Mouse (Mus musculus) liver, embryonic 14.5 days (tissue): ENCODE data around the gene Azin2. TPM values are rescaled to one million over a fixed set of nuclear protein-coding genes. Genes with fewer than 3 reads are reported as not detected.

Source experiments
- ATAC-seq: fragments of 200-750 bp; cut with Nextera tagmentation; 2 replicates; pipeline ENCODE4 v1.8.0; 2017; ENCODE audit warnings: moderate number of reproducible peaks, mild to moderate bottlenecking, moderate library complexity; ENCODE audit not compliant: insufficient read depth
- DNase-seq, 3 experiments: peaks; one replicate each; pipeline ENCODE4 v3.0.0-alpha.2; 2012 to 2013; ENCODE audit warnings: low read depth in 3 of 3, low spot score in 3 of 3
- H3K27ac ChIP-seq: fragments of 300-500 bp; sonication (generic); 2 replicates; pipeline ENCODE4 v1.5.1; 2014; ENCODE audit warnings: moderate library complexity, mild to moderate bottlenecking, control low read depth, inconsistent platforms
- H3K27me3 ChIP-seq: fragments of 300-500 bp; sonication (generic); 2 replicates; pipeline ENCODE4 v1.6.1; 2014; ENCODE audit warnings: mild to moderate bottlenecking, low read length, moderate library complexity; ENCODE audit not compliant: control insufficient read depth, insufficient read depth
- H3K36me3 ChIP-seq: fragments of 300-500 bp; sonication (generic); replicated peaks from 2 replicates; pipeline ENCODE4 v1.6.1; 2014; ENCODE audit warnings: low read depth; ENCODE audit not compliant: control insufficient read depth, insufficient read depth
- H3K4me1 ChIP-seq, 2 experiments: fragments of 200-500 bp in 1 of 2; fragments of 300-500 bp in 1 of 2; sonication (generic) in 1 of 2; replicated peaks; 2 replicates each; pipeline ENCODE4 v1.6.1; 2012 to 2014; ENCODE audit warnings: antibody characterized with exemption in 1 of 2, inconsistent platforms in 1 of 2, low read length in 1 of 2; ENCODE audit not compliant: control insufficient read depth in 2 of 2, insufficient read depth in 2 of 2
- H3K4me2 ChIP-seq: fragments of 300-500 bp; sonication (generic); 2 replicates; pipeline ENCODE4 v1.6.1; 2014; ENCODE audit warnings: low read depth, mild to moderate bottlenecking, control low read depth, moderate library complexity
- H3K4me3 ChIP-seq, 2 experiments: fragments of 200-500 bp in 1 of 2; fragments of 300-500 bp in 1 of 2; sonication (generic) in 1 of 2; 2 replicates each; pipeline ENCODE4 v1.5.1; 2012 to 2014; ENCODE audit warnings: low read depth in 2 of 2, low read length in 2 of 2, mild to moderate bottlenecking in 2 of 2, control low read depth in 1 of 2, inconsistent platforms in 1 of 2, moderate library complexity in 1 of 2; ENCODE audit not compliant: insufficient read depth in 1 of 2
- H3K9ac ChIP-seq: fragments of 300-500 bp; sonication (generic); replicated peaks from 2 replicates; pipeline ENCODE4 v1.6.1; 2014; ENCODE audit warnings: mild to moderate bottlenecking, control low read depth, moderate library complexity
- H3K9me3 ChIP-seq: fragments of 300-500 bp; sonication (generic); 2 replicates; pipeline ENCODE4 v1.6.1; 2016; ENCODE audit warnings: low read length, mixed read lengths; ENCODE audit not compliant: control insufficient read depth
- CTCF ChIP-seq: IDR thresholded peaks from 2 replicates; pipeline ENCODE4 v1.5.1; 2016; ENCODE audit warnings: antibody characterized with exemption, low read depth, control low read depth
- EP300 ChIP-seq: IDR thresholded peaks from 2 replicates; pipeline ENCODE4 v1.6.1; 2016; ENCODE audit warnings: antibody characterized with exemption, low read depth
- WGBS: fragments of 180-500 bp; shearing (Covaris S2); extraction: QIAGEN DNeasy Blood & Tissue Kit; methylation state at CpG from one replicate; pipeline ENCODE4 v1.1.7; 2014; ENCODE audit not compliant: insufficient replicate concordance; 5-methylcytosine and 5-hydroxymethylcytosine counted together
- polyA plus RNA-seq, 2 experiments: library from polyadenylated mRNA; depleted of rRNA in 1 of 2; stranded (reverse) in 1 of 2; unstranded in 1 of 2; fragments of >200 nt; fragmentation: Nextera tagmentation in 1 of 2; extraction: Ambion mirVana in 1 of 2; gene quantifications; 2 replicates each; pipeline versions ENCODE4 v1.2.1 to v1.2.3; 2012 to 2014

The Azin2 gene
- polyA plus RNA-seq, 2 experiments, result 0.27 to 0.47 TPM

DNA sequence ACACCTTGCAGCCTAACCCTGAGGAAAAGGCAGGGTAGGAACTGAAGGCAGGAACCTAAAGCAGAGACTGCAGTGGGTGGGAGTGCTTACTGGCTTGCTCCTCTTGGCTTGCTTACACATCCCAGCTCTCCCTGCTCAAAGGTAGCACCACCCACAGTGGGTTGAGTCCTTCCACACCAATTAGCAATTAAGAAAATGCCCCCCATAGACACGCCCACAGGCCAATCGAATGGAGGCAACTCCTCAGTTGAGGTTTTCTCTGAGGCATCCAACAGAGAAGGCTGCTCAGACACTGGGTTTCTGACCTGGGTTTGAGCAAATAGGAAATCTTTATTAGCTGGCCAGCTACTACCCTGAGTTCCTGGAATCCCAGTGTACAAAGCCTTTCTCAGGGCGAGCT is 26.7 kb upstream of the Azin2 start:
- no peak overlapping the region for H3K27ac ChIP-seq
- no peak for DNase-seq
- H3K4me3 ChIP-seq, result no peak overlapping the region
- TF ChIP-seq CTCF (no peak), EP300 (no peak)
- no peaks in the 10 kb centered on the region for H3K9me3 ChIP-seq
- H3K27me3 ChIP-seq, result no peaks in the 10 kb centered on the region; the same call in 1 of the 2 replicates
- 34% methylated on average over 3 of the region's 3 CpGs for WGBS
- H3K36me3 ChIP-seq, result no peaks in the 10 kb centered on the region
- no peak for ATAC-seq
- no peak overlapping the region for H3K9ac ChIP-seq
- no peak overlapping the region for H3K4me2 ChIP-seq
- H3K4me1 ChIP-seq, result peaks cover 6 to 10% of the 10 kb centered on the region in 2 experiments

DNA sequence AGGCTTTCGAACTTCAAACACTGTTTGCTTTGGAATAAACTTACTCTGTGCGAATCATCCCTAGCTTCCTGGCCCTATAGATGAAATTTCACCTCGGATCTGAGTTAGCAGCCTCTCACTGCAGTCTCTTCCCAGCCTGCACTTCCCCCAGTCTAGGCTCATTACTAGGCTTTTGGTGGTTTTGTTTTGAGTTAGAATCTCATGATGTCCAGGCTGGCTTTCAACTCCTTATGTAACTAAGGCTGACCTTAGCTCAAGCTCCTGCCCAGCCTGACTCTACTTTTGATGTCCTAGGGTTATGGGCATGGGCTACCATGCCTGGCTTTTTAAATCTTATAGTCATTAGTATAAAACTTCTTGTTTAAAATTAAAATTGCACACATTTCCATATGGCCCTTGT is 22.4 kb upstream of the Azin2 start:
- H3K4me2 ChIP-seq, result no peak overlapping the region
- no peak overlapping the region for H3K4me3 ChIP-seq
- WGBS, result 57% methylated on average over 3 of the region's 3 CpGs
- ATAC-seq (no peak), DNase-seq (no peak)
- H3K9ac ChIP-seq, result no peak overlapping the region
- H3K4me1 ChIP-seq, result peaks cover 0 to 11% of the 10 kb centered on the region in 2 experiments; a peak in 2 of 4 replicates
- no peaks in the 10 kb centered on the region for H3K9me3 ChIP-seq
- TF ChIP-seq CTCF, result no peak
- no peak for TF ChIP-seq EP300
- H3K27ac ChIP-seq, result no peak overlapping the region
- no peaks in the 10 kb centered on the region for H3K36me3 ChIP-seq
- H3K27me3 ChIP-seq, result no peaks in the 10 kb centered on the region; the same call in 1 of the 2 replicates

DNA sequence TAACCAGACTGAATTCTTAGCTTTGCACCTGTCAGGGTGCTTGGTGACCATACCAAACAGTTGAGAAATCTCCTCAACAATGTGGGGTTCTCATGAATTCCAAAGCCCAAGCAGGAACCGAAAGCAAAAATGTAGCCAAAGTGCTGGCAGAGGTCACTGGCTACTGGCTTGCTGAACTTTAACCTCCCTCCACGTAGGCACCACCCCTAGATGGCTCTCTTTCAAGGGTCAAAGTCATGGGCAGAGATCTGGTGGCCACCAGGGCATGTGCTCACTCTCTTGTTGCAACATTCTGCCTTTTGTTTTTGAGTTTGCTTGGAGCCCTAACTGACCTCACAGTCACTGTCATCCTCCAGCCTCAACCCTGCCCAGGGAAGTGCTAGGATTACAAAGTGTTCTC is 21.4 kb upstream of the Azin2 start:
- H3K36me3 ChIP-seq, result no peaks in the 10 kb centered on the region
- ATAC-seq (peak; percentile 71), DNase-seq (peak in 1 of 3 experiments; percentile 29)
- no peak overlapping the region for H3K4me3 ChIP-seq
- H3K9me3 ChIP-seq, result no peaks in the 10 kb centered on the region
- H3K27ac ChIP-seq, result no peak overlapping the region; the same call in 1 of the 2 replicates
- peaks cover 0 to 11% of the 10 kb centered on the region in 2 experiments; a peak in 2 of 4 replicates for H3K4me1 ChIP-seq
- no peak overlapping the region for H3K4me2 ChIP-seq
- WGBS, result 34% methylated on average over 2 of the region's 2 CpGs
- H3K9ac ChIP-seq, result no peak overlapping the region
- TF ChIP-seq EP300, result no peak
- peak; percentile 17 for TF ChIP-seq CTCF
- no peaks in the 10 kb centered on the region for H3K27me3 ChIP-seq

DNA sequence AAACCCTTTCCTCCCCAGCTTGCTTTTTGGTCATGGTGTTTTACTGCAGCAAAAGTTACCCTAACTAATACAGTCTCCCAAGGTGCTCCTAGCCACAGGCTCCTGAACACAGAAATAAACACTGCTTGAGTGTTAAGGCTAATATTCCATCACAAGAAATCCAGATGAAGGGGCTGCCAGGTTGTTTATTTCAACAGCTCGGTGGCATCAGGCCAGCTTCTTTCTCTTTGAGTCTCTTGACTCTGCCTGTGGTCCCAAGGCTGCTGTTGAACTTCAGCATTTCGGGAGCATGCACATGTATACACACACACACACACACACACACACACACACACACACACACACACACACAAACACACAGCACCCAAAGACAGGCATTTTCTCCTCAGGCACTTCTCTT is 20.9 kb upstream of the Azin2 start:
- H3K4me3 ChIP-seq, result no peak overlapping the region
- DNase-seq (no peak), ATAC-seq (no peak)
- peaks cover 0 to 15% of the 10 kb centered on the region in 2 experiments; a peak in 2 of 4 replicates for H3K4me1 ChIP-seq
- 56% methylated on average over 2 of the region's 2 CpGs for WGBS
- no peaks in the 10 kb centered on the region for H3K27me3 ChIP-seq
- TF ChIP-seq EP300 (no peak), CTCF (no peak)
- no peak overlapping the region for H3K9ac ChIP-seq
- H3K9me3 ChIP-seq, result no peaks in the 10 kb centered on the region
- no peak overlapping the region; the same call in 1 of the 2 replicates for H3K27ac ChIP-seq
- no peak overlapping the region for H3K4me2 ChIP-seq
- no peaks in the 10 kb centered on the region for H3K36me3 ChIP-seq

DNA sequence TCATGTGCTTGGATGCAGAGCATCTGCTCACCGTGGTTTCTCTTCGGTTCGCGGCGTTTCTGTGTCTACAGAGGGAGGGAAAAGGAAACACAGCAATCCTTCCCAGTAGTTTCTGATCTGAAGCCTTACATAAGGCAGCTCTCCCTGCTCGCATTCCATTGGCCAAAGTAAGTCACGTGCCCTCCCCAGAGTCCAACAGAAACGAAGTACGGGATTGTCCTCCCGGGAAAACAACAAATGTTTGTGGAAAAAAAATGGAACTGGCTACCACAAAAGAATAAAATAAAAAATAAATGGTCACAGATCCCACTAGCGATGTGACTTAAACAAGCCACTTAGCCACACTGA is 19.6 kb upstream of the Azin2 start:
- ATAC-seq (no peak), DNase-seq (no peak)
- Histone ChIP-seq H3K9ac (no peak overlapping the region), H3K27me3 (no peaks in the 10 kb centered on the region), H3K9me3 (no peaks in the 10 kb centered on the region), H3K4me3 (no peak overlapping the region), H3K27ac (no peak overlapping the region), H3K4me1 (peaks cover 0 to 16% of the 10 kb centered on the region in 2 experiments; a peak in 2 of 4 replicates), H3K4me2 (no peak overlapping the region), H3K36me3 (no peaks in the 10 kb centered on the region)
- 34% methylated on average over 11 of the region's 11 CpGs for WGBS
- no peak for TF ChIP-seq CTCF
- TF ChIP-seq EP300, result no peak
